Mouse (Mus musculus): Measurements from ENCODE around the gene Cfap20. TPM values are rescaled to one million over a fixed set of nuclear protein-coding genes. Genes with fewer than 3 reads are reported as not detected.

Gene Cfap20
- polyA plus RNA-seq, 1 experiment from 2014 or later, result 128 TPM

- H3K4me2 ChIP-seq (ENCODE audit: low read depth), result no peak overlapping the region
- no peak overlapping the region for H3K27ac ChIP-seq (ENCODE audit: low read depth, low read length)
- no peaks in the 10 kb centered on the region for H3K27me3 ChIP-seq (ENCODE audit: control insufficient read depth, insufficient read depth, low read length)
- no peak overlapping the region for H3K4me3 ChIP-seq (ENCODE audit: low read depth, low read length)
- H3K9ac ChIP-seq (ENCODE audit: low read length), result no peak overlapping the region
- DNase-seq (ENCODE audit: low spot score) (no peak), ATAC-seq (ENCODE audit: insufficient read depth, low FRiP score, low TSS enrichment) (no peak)
- peaks cover 10% of the 10 kb centered on the region; the same call in 1 of the 2 replicates for H3K4me1 ChIP-seq (ENCODE audit: control insufficient read depth, insufficient read depth, low read length)
- H3K9me3 ChIP-seq (ENCODE audit: control insufficient read depth, low read length), result no peaks in the 10 kb centered on the region
- 56% methylated on average over 5 of the region's 5 CpGs for WGBS
- H3K36me3 ChIP-seq (ENCODE audit: control insufficient read depth, insufficient read depth, low read length), result no peaks in the 10 kb centered on the region
Observed at GRCm38 (mm10) chr8:95397201-95397600, 37.5 kb downstream of the Cfap20 start.

- Histone ChIP-seq H3K4me2 (ENCODE audit: low read depth) (no peak overlapping the region), H3K27ac (ENCODE audit: low read depth, low read length) (no peak overlapping the region), H3K9ac (ENCODE audit: low read length) (no peak overlapping the region), H3K36me3 (ENCODE audit: control insufficient read depth, insufficient read depth, low read length) (no peaks in the 10 kb centered on the region), H3K27me3 (ENCODE audit: control insufficient read depth, insufficient read depth, low read length) (no peaks in the 10 kb centered on the region), H3K4me3 (ENCODE audit: low read depth, low read length) (no peak overlapping the region), H3K4me1 (ENCODE audit: control insufficient read depth, insufficient read depth, low read length) (peaks cover 10% of the 10 kb centered on the region; the same call in 1 of the 2 replicates), H3K9me3 (ENCODE audit: control insufficient read depth, low read length) (no peaks in the 10 kb centered on the region)
- ATAC-seq (ENCODE audit: insufficient read depth, low FRiP score, low TSS enrichment) (no peak), DNase-seq (ENCODE audit: low spot score) (no peak)
- WGBS, result 68% methylated on average over 11 of the region's 11 CpGs
Observed at GRCm38 (mm10) chr8:95396752-95397151, 37.9 kb downstream of the Cfap20 start.

GRCm38 (mm10) chr8:95395186-95395918 is 39.3 kb downstream of the Cfap20 start:
- Histone ChIP-seq H3K36me3 (ENCODE audit: control insufficient read depth, insufficient read depth, low read length) (no peaks in the 10 kb centered on the region), H3K4me3 (ENCODE audit: low read depth, low read length) (no peak overlapping the region), H3K4me1 (ENCODE audit: control insufficient read depth, insufficient read depth, low read length) (peaks cover 10% of the 10 kb centered on the region; the same call in 1 of the 2 replicates), H3K9ac (ENCODE audit: low read length) (no peak overlapping the region), H3K9me3 (ENCODE audit: control insufficient read depth, low read length) (no peaks in the 10 kb centered on the region), H3K27ac (ENCODE audit: low read depth, low read length) (no peak overlapping the region), H3K27me3 (ENCODE audit: control insufficient read depth, insufficient read depth, low read length) (no peaks in the 10 kb centered on the region), H3K4me2 (ENCODE audit: low read depth) (no peak overlapping the region)
- 47% methylated on average over 8 of the region's 8 CpGs for WGBS
- ATAC-seq (ENCODE audit: insufficient read depth, low FRiP score, low TSS enrichment), result no peak
- DNase-seq (ENCODE audit: low spot score), result no peak

- Histone ChIP-seq H3K27me3 (ENCODE audit: control insufficient read depth, insufficient read depth, low read length) (no peaks in the 10 kb centered on the region), H3K4me3 (ENCODE audit: low read depth, low read length) (no peak overlapping the region), H3K9me3 (ENCODE audit: control insufficient read depth, low read length) (no peaks in the 10 kb centered on the region), H3K4me2 (ENCODE audit: low read depth) (no peak overlapping the region), H3K27ac (ENCODE audit: low read depth, low read length) (no peak overlapping the region), H3K36me3 (ENCODE audit: control insufficient read depth, insufficient read depth, low read length) (no peaks in the 10 kb centered on the region), H3K4me1 (ENCODE audit: control insufficient read depth, insufficient read depth, low read length) (peaks cover 10% of the 10 kb centered on the region; the same call in 1 of the 2 replicates), H3K9ac (ENCODE audit: low read length) (no peak overlapping the region)
- ATAC-seq (ENCODE audit: insufficient read depth, low FRiP score, low TSS enrichment) (no peak), DNase-seq (ENCODE audit: low spot score) (no peak)
- WGBS, result 80% methylated on average over 5 of the region's 5 CpGs
Observed at GRCm38 (mm10) chr8:95392604-95393003, 42.1 kb downstream of the Cfap20 start.

- Histone ChIP-seq H3K9me3 (ENCODE audit: control insufficient read depth, low read length) (no peaks in the 10 kb centered on the region), H3K36me3 (ENCODE audit: control insufficient read depth, insufficient read depth, low read length) (no peaks in the 10 kb centered on the region), H3K4me3 (ENCODE audit: low read depth, low read length) (no peak overlapping the region), H3K27me3 (ENCODE audit: control insufficient read depth, insufficient read depth, low read length) (no peaks in the 10 kb centered on the region), H3K9ac (ENCODE audit: low read length) (no peak overlapping the region), H3K4me1 (ENCODE audit: control insufficient read depth, insufficient read depth, low read length) (peaks cover 3% of the 10 kb centered on the region; the same call in 1 of the 2 replicates), H3K4me2 (ENCODE audit: low read depth) (no peak overlapping the region), H3K27ac (ENCODE audit: low read depth, low read length) (no peak overlapping the region)
- 82% methylated on average over 7 of the region's 7 CpGs for WGBS
- DNase-seq (ENCODE audit: low spot score), result no peak
- no peak for ATAC-seq (ENCODE audit: insufficient read depth, low FRiP score, low TSS enrichment)
Observed at GRCm38 (mm10) chr8:95391101-95391500, 43.6 kb downstream of the Cfap20 start.

GRCm38 (mm10) chr8:95390312-95390711 is 44.4 kb downstream of the Cfap20 start:
- no peak for ATAC-seq (ENCODE audit: insufficient read depth, low FRiP score, low TSS enrichment)
- H3K4me2 ChIP-seq (ENCODE audit: low read depth), result no peak overlapping the region
- H3K4me3 ChIP-seq (ENCODE audit: low read depth, low read length), result no peak overlapping the region
- H3K27ac ChIP-seq (ENCODE audit: low read depth, low read length), result no peak overlapping the region
- no peaks in the 10 kb centered on the region for H3K27me3 ChIP-seq (ENCODE audit: control insufficient read depth, insufficient read depth, low read length)
- H3K9ac ChIP-seq (ENCODE audit: low read length), result no peak overlapping the region
- no peaks in the 10 kb centered on the region for H3K9me3 ChIP-seq (ENCODE audit: control insufficient read depth, low read length)
- WGBS, result 62% methylated on average over 4 of the region's 4 CpGs
- no peak for DNase-seq (ENCODE audit: low spot score)
- peaks cover 1% of the 10 kb centered on the region; the same call in 1 of the 2 replicates for H3K4me1 ChIP-seq (ENCODE audit: control insufficient read depth, insufficient read depth, low read length)
- no peaks in the 10 kb centered on the region for H3K36me3 ChIP-seq (ENCODE audit: control insufficient read depth, insufficient read depth, low read length)

GRCm38 (mm10) chr8:95387936-95388335 is 46.7 kb downstream of the Cfap20 start:
- Histone ChIP-seq H3K4me2 (ENCODE audit: low read depth) (no peak overlapping the region), H3K27ac (ENCODE audit: low read depth, low read length) (no peak overlapping the region), H3K36me3 (ENCODE audit: control insufficient read depth, insufficient read depth, low read length) (no peaks in the 10 kb centered on the region), H3K27me3 (ENCODE audit: control insufficient read depth, insufficient read depth, low read length) (no peaks in the 10 kb centered on the region), H3K9ac (ENCODE audit: low read length) (no peak overlapping the region), H3K4me3 (ENCODE audit: low read depth, low read length) (no peak overlapping the region), H3K9me3 (ENCODE audit: control insufficient read depth, low read length) (no peaks in the 10 kb centered on the region), H3K4me1 (ENCODE audit: control insufficient read depth, insufficient read depth, low read length) (no peaks in the 10 kb centered on the region)
- 88% methylated on average over 7 of the region's 7 CpGs for WGBS
- DNase-seq (ENCODE audit: low spot score) (no peak), ATAC-seq (ENCODE audit: insufficient read depth, low FRiP score, low TSS enrichment) (no peak)

- no peak for ATAC-seq (ENCODE audit: insufficient read depth, low FRiP score, low TSS enrichment)
- H3K9me3 ChIP-seq (ENCODE audit: control insufficient read depth, low read length), result no peaks in the 10 kb centered on the region
- WGBS, result 92% methylated on average over 10 of the region's 10 CpGs
- DNase-seq (ENCODE audit: low spot score), result no peak
- H3K36me3 ChIP-seq (ENCODE audit: control insufficient read depth, insufficient read depth, low read length), result no peaks in the 10 kb centered on the region
- H3K27ac ChIP-seq (ENCODE audit: low read depth, low read length), result no peak overlapping the region
- H3K4me1 ChIP-seq (ENCODE audit: control insufficient read depth, insufficient read depth, low read length), result no peaks in the 10 kb centered on the region
- no peaks in the 10 kb centered on the region for H3K27me3 ChIP-seq (ENCODE audit: control insufficient read depth, insufficient read depth, low read length)
- no peak overlapping the region for H3K9ac ChIP-seq (ENCODE audit: low read length)
- H3K4me3 ChIP-seq (ENCODE audit: low read depth, low read length), result no peak overlapping the region
- no peak overlapping the region for H3K4me2 ChIP-seq (ENCODE audit: low read depth)
Observed at GRCm38 (mm10) chr8:95387221-95387620, 47.4 kb downstream of the Cfap20 start.

- no peak overlapping the region for H3K27ac ChIP-seq (ENCODE audit: low read depth, low read length)
- WGBS, result 72% methylated on average over 5 of the region's 5 CpGs
- no peaks in the 10 kb centered on the region for H3K36me3 ChIP-seq (ENCODE audit: control insufficient read depth, insufficient read depth, low read length)
- no peaks in the 10 kb centered on the region for H3K9me3 ChIP-seq (ENCODE audit: control insufficient read depth, low read length)
- H3K4me2 ChIP-seq (ENCODE audit: low read depth), result no peak overlapping the region
- DNase-seq (ENCODE audit: low spot score) (no peak), ATAC-seq (ENCODE audit: insufficient read depth, low FRiP score, low TSS enrichment) (no peak)
- H3K9ac ChIP-seq (ENCODE audit: low read length), result no peak overlapping the region
- no peaks in the 10 kb centered on the region for H3K27me3 ChIP-seq (ENCODE audit: control insufficient read depth, insufficient read depth, low read length)
- no peak overlapping the region for H3K4me3 ChIP-seq (ENCODE audit: low read depth, low read length)
- no peaks in the 10 kb centered on the region for H3K4me1 ChIP-seq (ENCODE audit: control insufficient read depth, insufficient read depth, low read length)
Observed at GRCm38 (mm10) chr8:95386037-95386436, 48.6 kb downstream of the Cfap20 start.
